Comparison of ENCODE assay signal across 1 mouse cellular context in genomic region chr17:12351564-12351963, GRCm38 (mm10).
TF ChIP-seq lines count a peak whose summit lies in the region.

No protein-coding gene starts in this region.

TF ChIP-seq in CH12.LX, 34 proteins besides CTCF, POLR2A, EP300 and RAD21 (continued from another document):
- TF ChIP-seq CHD2 (IDR thresholded peaks at IDR 0.05; ENCODE audit: low read length) (0 out of 2 replicates have a peak, but pooled peaks have one; percentile 21), USF2 (conservative IDR thresholded peaks at IDR 0.05; ENCODE audit: low read depth, low read length) (no peak), ELF1 (IDR thresholded peaks at IDR 0.05; ENCODE audit: low read depth, low read length) (no peak), ETS1 (conservative IDR thresholded peaks at IDR 0.05; ENCODE audit: low read depth, low read length) (peak; percentile 78), SIN3A (IDR thresholded peaks at IDR 0.05; ENCODE audit: low read length) (no peak)
